Mouse (Mus musculus): ENCODE measurements around the gene Gm20721.
"Not testable (repeated sequence)": the region's sequence is repeated elsewhere in the genome, so short reads cannot be mapped to it uniquely, and the experiment has no call there.

Gm20721 gene

GRCm38 (mm10) chr2:174346612-174346998 is at the start of gene Gm20721:
Gene Gm20721 (minus strand): TSS chr2:174346712.
- CTCF ChIA-PET, result no interaction called here

GRCm38 (mm10) chr2:174393383-174393782 is 46.9 kb upstream of the Gm20721 start:
- CTCF ChIA-PET, result interaction anchor here (0.6 kb wide), 1 partner anchor 52 kb away, joined by 19 read pairs; no protein-coding TSS in a partner anchor

GRCm38 (mm10) chr2:174392554-174392953 is 46.0 kb upstream of the Gm20721 start:
- CTCF ChIA-PET, result no interaction called here

GRCm38 (mm10) chr2:174391936-174392335 is 45.4 kb upstream of the Gm20721 start:
- CTCF ChIA-PET, result no interaction called here

- CTCF ChIA-PET, result no interaction called here
These were observed 34.5 kb upstream of the Gm20721 start for GRCm38 (mm10) chr2:174381021-174381420.

DNA sequence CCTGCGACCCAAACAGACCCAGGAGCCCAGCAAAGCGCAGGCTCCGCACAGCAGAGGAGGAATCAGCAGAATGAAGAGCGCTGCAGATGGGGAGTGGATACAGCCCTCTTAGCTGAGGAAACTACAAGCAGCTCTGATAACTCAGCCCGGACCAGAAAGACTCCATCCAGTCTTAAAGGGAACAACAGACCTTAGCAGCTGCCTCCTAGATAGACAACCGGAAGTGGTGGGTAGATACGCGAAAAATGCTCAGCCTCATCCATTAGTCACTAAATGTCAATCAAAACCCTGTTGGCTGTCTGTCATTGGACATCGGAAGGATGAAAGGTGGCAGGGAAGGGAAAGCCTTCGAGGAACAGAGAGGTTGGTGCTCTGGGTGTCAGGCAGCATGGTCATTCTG is 20.1 kb upstream of the Gm20721 start:
- CTCF ChIA-PET, result no interaction called here

- CTCF ChIA-PET, result no interaction called here
These were observed 13.1 kb upstream of the Gm20721 start for GRCm38 (mm10) chr2:174359656-174360055.

GRCm38 (mm10) chr2:174358516-174358915 is 12.0 kb upstream of the Gm20721 start:
- CTCF ChIA-PET, result no interaction called here

GRCm38 (mm10) chr2:174346999-174347668 is 622 bp upstream of the Gm20721 start:
- CTCF ChIA-PET, result not testable (repeated sequence)

DNA sequence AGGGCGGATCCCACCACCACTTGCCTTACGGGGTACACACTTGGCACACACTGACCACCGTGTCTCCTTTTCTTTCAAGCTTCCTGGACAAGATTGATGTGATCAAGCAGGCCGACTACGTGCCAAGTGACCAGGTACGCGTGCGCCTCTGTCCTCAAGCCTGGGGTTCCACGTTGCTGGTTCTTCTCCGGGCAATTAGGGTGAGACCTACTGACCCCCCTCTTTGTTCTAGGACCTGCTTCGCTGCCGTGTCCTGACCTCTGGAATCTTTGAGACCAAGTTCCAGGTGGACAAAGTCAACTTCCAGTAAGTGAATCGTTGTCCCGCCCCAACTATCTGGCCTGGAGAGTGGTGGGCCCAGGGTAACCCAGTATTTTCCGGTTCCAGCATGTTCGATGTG is 1.5 kb downstream of the Gm20721 start:
- CTCF ChIA-PET, result no interaction called here

GRCm38 (mm10) chr2:174344003-174344655 is 2.4 kb downstream of the Gm20721 start:
- CTCF ChIA-PET, result interaction anchor here (1.2 kb wide), 1 partner anchor 13 kb away, joined by 4 read pairs; no protein-coding TSS in a partner anchor

DNA sequence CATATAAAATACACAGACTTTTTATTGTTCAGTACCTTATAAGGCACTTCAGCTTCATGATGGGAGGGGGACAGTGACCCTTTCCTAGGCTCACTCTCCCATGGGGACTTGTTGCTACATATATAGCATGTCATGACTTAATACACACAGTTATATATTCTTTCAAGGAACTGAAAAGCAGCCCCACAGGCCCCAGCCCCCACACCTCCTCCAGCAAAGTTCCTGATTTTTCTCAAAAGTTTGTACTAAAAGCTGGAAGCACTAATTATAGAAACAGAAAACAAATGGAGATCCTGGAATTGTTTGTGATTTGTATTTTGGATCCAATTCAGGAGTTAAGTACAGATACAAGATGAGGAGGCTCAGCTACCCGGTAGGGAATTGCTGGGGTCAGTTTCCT is 2.9 kb downstream of the Gm20721 start:
- CTCF ChIA-PET, result interaction anchor here (1.2 kb wide), 1 partner anchor 12 kb away, joined by 4 read pairs; no protein-coding TSS in a partner anchor

DNA sequence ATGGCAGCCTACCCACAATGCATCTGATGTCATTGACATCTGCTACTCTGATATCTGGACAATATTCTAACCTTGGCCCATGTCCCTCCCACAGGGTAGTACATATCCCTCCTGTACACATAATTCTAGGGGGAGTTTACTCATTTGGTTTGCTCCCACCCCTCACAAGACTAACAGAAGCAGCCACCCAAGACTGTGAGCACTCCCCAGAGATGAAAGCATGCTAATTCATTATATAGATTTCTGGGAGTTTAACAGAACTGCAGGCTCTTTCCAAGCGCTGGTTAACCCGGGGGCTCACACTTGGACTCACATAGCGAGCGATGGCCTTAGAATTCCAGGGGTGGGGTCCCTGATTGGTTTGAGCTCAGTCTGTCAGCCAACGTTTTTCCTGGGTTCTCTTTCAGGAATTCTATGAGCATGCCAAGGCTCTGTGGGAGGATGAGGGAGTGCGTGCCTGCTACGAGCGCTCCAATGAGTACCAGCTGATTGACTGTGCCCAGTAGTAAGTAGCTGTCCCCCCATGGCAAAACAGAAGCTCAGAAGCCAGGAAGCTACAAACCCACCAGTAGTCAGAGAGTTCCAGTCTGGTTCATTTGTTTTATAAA is 3.6 kb downstream of the Gm20721 start:
- CTCF ChIA-PET, result no interaction called here

DNA sequence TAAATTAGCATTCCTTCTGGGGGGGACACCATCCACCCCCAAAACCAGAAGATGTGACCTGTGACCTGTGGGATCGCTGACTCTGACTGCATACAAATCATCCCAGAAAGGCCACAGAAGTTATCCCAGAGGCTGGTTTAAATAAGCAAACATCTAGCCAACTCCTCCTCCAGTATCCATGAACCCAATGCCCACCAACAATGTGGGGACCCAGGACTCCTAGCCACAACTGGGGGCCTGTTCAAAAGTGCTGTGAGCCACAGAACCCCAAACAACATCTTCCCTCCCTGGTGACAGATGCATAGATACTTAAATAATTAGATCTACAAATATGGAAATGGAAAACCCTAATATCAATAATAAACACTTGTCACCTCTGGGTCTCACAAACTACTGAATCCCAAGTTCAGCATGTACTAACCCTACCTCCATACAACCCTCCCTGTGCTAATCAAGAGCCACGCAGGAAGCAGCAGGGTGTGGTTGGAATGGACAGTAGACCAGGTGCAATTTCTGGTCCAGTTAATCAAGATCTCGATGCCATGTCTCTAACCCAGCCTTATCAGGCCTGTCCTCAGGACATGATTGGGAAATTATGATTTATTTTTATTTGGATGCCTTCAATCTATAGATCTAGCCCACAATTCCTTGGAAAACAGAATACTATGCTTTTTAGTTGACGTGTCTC is 5.5 kb downstream of the Gm20721 start:
- CTCF ChIA-PET, result no interaction called here

GRCm38 (mm10) chr2:174340229-174340892 is 6.2 kb downstream of the Gm20721 start:
- CTCF ChIA-PET, result no interaction called here

DNA sequence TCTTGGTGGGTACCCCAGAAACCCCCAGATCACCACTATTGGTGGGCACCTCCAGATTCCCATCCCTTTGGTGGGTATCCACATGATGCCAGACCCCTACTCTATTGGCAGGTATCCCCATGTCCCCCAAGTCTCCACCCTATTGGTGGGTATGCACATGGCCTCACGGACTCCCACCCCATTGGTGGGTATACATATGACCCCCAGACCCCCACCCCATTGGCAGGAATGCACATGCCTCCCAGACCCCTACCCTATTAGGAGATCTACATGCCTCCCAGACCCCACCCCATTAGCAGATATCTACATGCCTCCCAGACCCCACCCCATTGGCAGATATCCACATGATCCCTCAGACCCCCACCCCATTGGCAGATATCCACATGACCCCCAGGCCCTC is 6.8 kb downstream of the Gm20721 start:
- CTCF ChIA-PET, result interaction anchor here (0.7 kb wide), 1 partner anchor 325 kb away, joined by 3 read pairs; no protein-coding TSS in a partner anchor

DNA sequence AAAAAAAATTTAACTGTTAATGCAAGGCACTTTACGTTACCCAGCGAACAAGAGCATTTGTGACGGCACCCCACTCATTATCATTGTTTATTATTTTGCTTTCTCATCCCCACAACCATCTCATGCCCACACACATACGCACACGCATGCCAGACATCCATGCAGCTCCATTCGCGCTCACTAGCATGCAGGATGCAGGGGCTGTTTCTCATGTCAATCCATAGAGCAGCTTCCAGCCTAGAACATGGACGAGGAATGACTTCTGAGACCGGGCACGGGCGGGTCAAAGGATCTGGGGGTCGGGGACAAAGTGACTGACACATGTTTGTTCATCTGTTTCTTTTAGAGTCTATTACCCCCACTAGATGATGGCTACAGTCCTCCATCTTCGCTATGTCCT is 9.2 kb downstream of the Gm20721 start:
- CTCF ChIA-PET, result no interaction called here

DNA sequence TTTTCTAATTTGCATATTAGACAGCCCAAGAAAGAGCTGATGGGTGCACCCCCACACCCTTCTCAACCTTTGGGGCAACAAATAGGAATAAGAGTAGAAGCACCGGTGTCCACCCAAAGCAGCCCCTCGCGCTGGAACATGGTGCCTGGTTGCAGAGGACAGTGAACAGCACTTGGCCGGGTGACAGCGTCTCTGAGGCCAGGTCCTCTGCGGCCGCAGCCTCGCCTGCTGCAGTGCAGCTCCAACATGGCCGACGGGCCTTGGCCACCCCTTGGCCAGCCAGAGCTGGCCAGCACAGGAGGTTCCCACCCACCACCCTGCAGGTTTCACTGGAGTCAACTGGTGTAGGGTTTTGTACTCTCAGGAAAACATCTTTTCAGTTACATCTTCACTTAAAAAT is 12.1 kb downstream of the Gm20721 start:
- CTCF ChIA-PET, result interaction anchor here (0.6 to 1.0 kb wide), 2 partner anchors 12 to 333 kb away, joined by 3 to 10 read pairs; no protein-coding TSS in a partner anchor

GRCm38 (mm10) chr2:174333239-174333890 is 13.1 kb downstream of the Gm20721 start:
- CTCF ChIA-PET, result interaction anchor here (0.6 kb wide), 1 partner anchor 335 kb away, joined by 10 read pairs; no protein-coding TSS in a partner anchor

DNA sequence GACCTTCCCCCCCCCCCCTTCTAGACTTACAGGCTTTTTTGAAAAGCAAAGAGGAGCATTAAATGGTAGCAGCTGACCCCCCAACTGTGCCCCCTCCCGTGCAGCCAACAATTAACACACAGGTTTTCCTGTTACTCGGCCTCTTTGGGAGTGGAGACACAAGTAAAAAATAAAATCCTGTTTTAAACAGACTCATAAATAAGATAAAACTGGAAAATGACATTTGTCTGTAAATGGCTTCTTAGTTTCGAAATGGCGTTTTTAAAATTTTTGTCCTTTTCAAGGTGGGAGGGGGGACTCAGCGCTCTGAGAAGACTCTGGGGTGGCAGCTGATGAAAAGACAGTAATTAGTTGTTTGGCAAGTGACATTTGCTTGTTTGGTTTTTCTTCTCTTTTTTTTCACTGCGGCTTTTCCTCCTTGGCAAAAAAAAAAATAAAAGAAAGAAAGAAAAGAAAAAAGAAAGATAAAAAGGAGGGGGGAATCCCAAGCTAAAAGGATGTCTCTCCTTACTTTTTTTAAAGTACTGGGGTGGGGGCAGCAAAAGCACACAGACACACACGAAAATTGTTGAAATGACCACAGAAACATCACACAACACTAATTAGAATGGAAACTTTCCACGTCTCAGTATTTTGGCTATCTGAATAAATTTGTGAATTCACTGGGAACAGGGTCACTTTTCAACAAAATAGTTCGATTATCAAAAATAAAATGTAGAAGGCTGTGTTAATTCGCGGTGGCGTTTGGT is 15.1 kb downstream of the Gm20721 start:
- CTCF ChIA-PET, result interaction anchor here (0.6 to 0.7 kb wide), 4 partner anchors 13 to 1248 kb away, joined by 3 to 9 read pairs (median 4); no protein-coding TSS in a partner anchor

Data from spleen, embryonic (tissue).